Mouse (Mus musculus) thymus, postnatal 10 days (tissue): ENCODE results near the gene Bag6.
"Not testable (repeated sequence)": the region's sequence is repeated elsewhere in the genome, so short reads cannot be mapped to it uniquely, and the experiment has no call there.

Experiments
- DNase-seq, 2 experiments: peaks; one replicate each; pipeline ENCODE4 v3.0.0; 2021; ENCODE audit warnings: low spot score in 2 of 2

Bag6 gene

GRCm38 (mm10) chr17:35111774-35112173 is 23.2 kb upstream of the Bag6 start:
- DNase-seq = no peak

- DNase-seq = peak; percentile 32 to 61
Measured at GRCm38 (mm10) chr17:35115046-35116019, 19.6 kb upstream of the Bag6 start, which contains the start of gene Ly6g5b. Ly6g5b (minus strand) TSS chr17:35115428.

- peak in 1 of 2 experiments; percentile 44 for DNase-seq
Measured at GRCm38 (mm10) chr17:35120745-35121142, 14.2 kb upstream of the Bag6 start.

- DNase-seq = peak; percentile 98
Measured at GRCm38 (mm10) chr17:35121143-35121799, 13.7 kb upstream of the Bag6 start, which contains the start of gene Gpank1. Gpank1 (plus strand) TSS chr17:35121455.

GRCm38 (mm10) chr17:35121871-35122303 is 13.1 kb upstream of the Bag6 start, which contains the start of gene Csnk2b:
Csnk2b (minus strand) TSS chr17:35122053.
- peak; percentile 39 to 43 for DNase-seq

GRCm38 (mm10) chr17:35123287-35123686 is 11.7 kb upstream of the Bag6 start:
- DNase-seq = not testable (repeated sequence)

- DNase-seq = not testable (repeated sequence)
Measured at GRCm38 (mm10) chr17:35124261-35124896, 10.6 kb upstream of the Bag6 start.

GRCm38 (mm10) chr17:35125081-35125480 is 9.9 kb upstream of the Bag6 start:
- DNase-seq = no peak

- DNase-seq = no peak
Measured at GRCm38 (mm10) chr17:35125578-35125977, 9.4 kb upstream of the Bag6 start.

- DNase-seq = peak; percentile 77 to 82
Measured at GRCm38 (mm10) chr17:35126206-35126611, 8.8 kb upstream of the Bag6 start, which contains the start of gene D17H6S53E. D17H6S53E (plus strand) TSS chr17:35126373.

- DNase-seq = no peak
Measured at GRCm38 (mm10) chr17:35127017-35127416, 8.0 kb upstream of the Bag6 start.

- DNase-seq = no peak
Measured at GRCm38 (mm10) chr17:35128996-35129395, 6.0 kb upstream of the Bag6 start.

- DNase-seq = no peak
Measured at GRCm38 (mm10) chr17:35131038-35131437, 3.9 kb upstream of the Bag6 start.

GRCm38 (mm10) chr17:35131500-35132173 is 3.3 kb upstream of the Bag6 start, which contains the start of gene Apom:
Apom (minus strand) TSS chr17:35132050.
- no peak for DNase-seq

- no peak for DNase-seq
Measured at GRCm38 (mm10) chr17:35132174-35132560, 2.8 kb upstream of the Bag6 start.

- DNase-seq = no peak
Measured at GRCm38 (mm10) chr17:35133517-35133916, 1.5 kb upstream of the Bag6 start.

GRCm38 (mm10) chr17:35135591-35136320 is 778 bp downstream of the Bag6 start:
- DNase-seq = no peak

- DNase-seq = no peak
Measured at GRCm38 (mm10) chr17:35139269-35139668, 4.3 kb downstream of the Bag6 start.

GRCm38 (mm10) chr17:35140490-35140996 is 5.6 kb downstream of the Bag6 start:
- no peak for DNase-seq

GRCm38 (mm10) chr17:35141971-35142370 is 7.0 kb downstream of the Bag6 start:
- no peak for DNase-seq
